Mouse (Mus musculus) erythroblast, adult 5-6 weeks (primary cell): ENCODE measurements at regions not wholly inside any gene's neighbourhood (a gene's known extent, or its start where the extent isn't known, plus 50 kb on each side); places are given as distances from the start of the nearest gene placed in this dataset.
A peak's percentile ranks its signal among the peaks of the same experiment; 100 is the strongest.

ENCODE experiments used
- ATAC-seq: replicated peaks from 2 replicates; pipeline ENCODE4 v1.8.0; 2016; ENCODE audit warnings: moderate number of reproducible peaks, mild to moderate bottlenecking, moderate TSS enrichment, inconsistent platforms; ENCODE audit not compliant: poor library complexity, low FRiP score, severe bottlenecking

- peak; percentile 82 for ATAC-seq
Observed at GRCm38 (mm10) chr2:103848923-103849700, 51.7 kb upstream of the Caprin1 start.

GRCm38 (mm10) chr2:103849766-103850530 lies 52.5 kb upstream of the Caprin1 start:
- ATAC-seq = no peak

- no peak for ATAC-seq
Observed at GRCm38 (mm10) chr2:103850531-103850816, 53.0 kb upstream of the Caprin1 start.

GRCm38 (mm10) chr2:103851171-103851570 lies 53.7 kb upstream of the Caprin1 start:
- ATAC-seq = no peak

- ATAC-seq = no peak
Observed at GRCm38 (mm10) chr2:103861226-103861625, 63.8 kb upstream of the Caprin1 start.

GRCm38 (mm10) chr2:103864254-103864653 lies 66.8 kb upstream of the Caprin1 start:
- no peak for ATAC-seq

GRCm38 (mm10) chr2:103865319-103866171 lies 68.1 kb upstream of the Caprin1 start:
- ATAC-seq = peak; percentile 88

GRCm38 (mm10) chr2:103867241-103867957 lies 70.0 kb upstream of the Caprin1 start:
- no peak for ATAC-seq

GRCm38 (mm10) chr2:103867958-103868330 lies 70.5 kb upstream of the Caprin1 start:
- no peak for ATAC-seq

- no peak for ATAC-seq
Observed at GRCm38 (mm10) chr2:103868655-103869054, 71.2 kb upstream of the Caprin1 start.

- ATAC-seq = peak; percentile 88
Observed at GRCm38 (mm10) chr2:103871522-103872276, 74.2 kb upstream of the Caprin1 start.

- peak; percentile 27 for ATAC-seq
Observed at GRCm38 (mm10) chr2:103872277-103872636, 74.8 kb upstream of the Caprin1 start.

- ATAC-seq = no peak
Observed at GRCm38 (mm10) chr2:103873381-103873780, 75.9 kb upstream of the Caprin1 start.

GRCm38 (mm10) chr2:103874466-103874865 lies 77.0 kb upstream of the Caprin1 start:
- no peak; the same call in 1 of the 2 replicates for ATAC-seq

- ATAC-seq = no peak
Observed at GRCm38 (mm10) chr2:103875754-103876153, 78.3 kb upstream of the Caprin1 start.

GRCm38 (mm10) chr2:103876236-103876635 lies 78.8 kb upstream of the Caprin1 start:
- ATAC-seq = no peak

GRCm38 (mm10) chr2:103881026-103881763 lies 76.6 kb upstream of the Lmo2 start:
- ATAC-seq = peak; percentile 75

- no peak for ATAC-seq
Observed at GRCm38 (mm10) chr2:103884926-103885325, 72.9 kb upstream of the Lmo2 start.

GRCm38 (mm10) chr2:103888023-103888422 lies 69.8 kb upstream of the Lmo2 start:
- peak; percentile 68 for ATAC-seq
